Mouse (Mus musculus): Measurements from ENCODE around the gene Plk2. TPM values are rescaled to one million over a fixed set of nuclear protein-coding genes. Genes with fewer than 3 reads are reported as not detected.
A peak's percentile ranks its signal among the peaks of the same experiment; 100 is the strongest.
"Not testable (repeated sequence)": the region's sequence is repeated elsewhere in the genome, so short reads cannot be mapped to it uniquely, and the experiment has no call there.

Gene Plk2
- total RNA-seq (2021) (10 to 100 TPM; 10.6 to 15.4 TPM), polyA plus RNA-seq (2012; rRNA removed) (3.0 and 3.6 TPM in 2 replicates)
- long read RNA-seq, transcript Plk2-201 (14 exons, 2,800 nt) = major isoform, 16 of 19 reads
- long read RNA-seq, partial matches to known transcripts = 2 of 19 reads
- long read RNA-seq, other reads (novel, unspliced or antisense) = 1 of 19 reads

GRCm38 (mm10) chr13:110394291-110395178 is at the start of gene Plk2:
Plk2 (plus strand) TSS chr13:110395046.
- DNase-seq = peak; percentile 95

- no peak for DNase-seq
Observed at GRCm38 (mm10) chr13:110346707-110347106, 48.1 kb upstream of the Plk2 start.

- DNase-seq = no peak
Observed at GRCm38 (mm10) chr13:110351051-110351450, 43.8 kb upstream of the Plk2 start.

GRCm38 (mm10) chr13:110356941-110357340 is 37.9 kb upstream of the Plk2 start, which contains the start of gene Gapt:
Gapt (minus strand) TSS chr13:110357199.
- DNase-seq = no peak

- DNase-seq = no peak
Observed at GRCm38 (mm10) chr13:110363722-110364121, 31.1 kb upstream of the Plk2 start.

- DNase-seq = no peak
Observed at GRCm38 (mm10) chr13:110366477-110366876, 28.4 kb upstream of the Plk2 start.

GRCm38 (mm10) chr13:110367961-110368555 is 26.8 kb upstream of the Plk2 start:
- DNase-seq = no peak

GRCm38 (mm10) chr13:110368556-110369040 is 26.2 kb upstream of the Plk2 start:
- peak; percentile 33 for DNase-seq

- no peak for DNase-seq
Observed at GRCm38 (mm10) chr13:110369673-110370072, 25.2 kb upstream of the Plk2 start.

- DNase-seq = no peak
Observed at GRCm38 (mm10) chr13:110382447-110382901, 12.4 kb upstream of the Plk2 start.

- DNase-seq = no peak
Observed at GRCm38 (mm10) chr13:110384514-110384913, 10.3 kb upstream of the Plk2 start.

- peak; percentile 49 for DNase-seq
Observed at GRCm38 (mm10) chr13:110392210-110392609, 2.6 kb upstream of the Plk2 start.

GRCm38 (mm10) chr13:110392631-110393030 is 2.2 kb upstream of the Plk2 start:
- no peak for DNase-seq

- no peak for DNase-seq
Observed at GRCm38 (mm10) chr13:110395179-110395794, 441 bp downstream of the Plk2 start.

- peak; percentile 9 for DNase-seq
Observed at GRCm38 (mm10) chr13:110395916-110396685, 1.3 kb downstream of the Plk2 start.

GRCm38 (mm10) chr13:110397750-110398149 is 2.9 kb downstream of the Plk2 start:
- DNase-seq = no peak

GRCm38 (mm10) chr13:110398513-110399270 is 3.8 kb downstream of the Plk2 start:
- DNase-seq = peak; percentile 7

- no peak for DNase-seq
Observed at GRCm38 (mm10) chr13:110401443-110401842, 6.6 kb downstream of the Plk2 start.

- DNase-seq = no peak
Observed at GRCm38 (mm10) chr13:110401877-110402276, 7.0 kb downstream of the Plk2 start.

- no peak for DNase-seq
Observed at GRCm38 (mm10) chr13:110404059-110404458, 9.2 kb downstream of the Plk2 start.

GRCm38 (mm10) chr13:110404686-110405085 is 9.8 kb downstream of the Plk2 start:
- not testable (repeated sequence) for DNase-seq
